Mouse (Mus musculus) 3134 (cell line): Measurements from ENCODE around the gene P4ha3.

Experiments
- DNase-seq: peaks from one replicate; pipeline ENCODE4 v3.0.0-alpha.2; 2011; ENCODE audit warnings: low spot score; ENCODE audit not compliant: insufficient read length; ENCODE audit errors: extremely low read depth

P4ha3 gene

GRCm38 (mm10) chr7:100302316-100302715 lies 17.0 kb downstream of the P4ha3 start:
- DNase-seq, result peak; percentile 64

- no peak for DNase-seq
Observed at GRCm38 (mm10) chr7:100305894-100306293, 20.6 kb downstream of the P4ha3 start.

GRCm38 (mm10) chr7:100307872-100308653 lies 22.7 kb downstream of the P4ha3 start:
- DNase-seq, result no peak

GRCm38 (mm10) chr7:100309216-100309615 lies 23.9 kb downstream of the P4ha3 start:
- peak; percentile 43 for DNase-seq

- no peak for DNase-seq
Observed at GRCm38 (mm10) chr7:100309679-100310078, 24.4 kb downstream of the P4ha3 start.

GRCm38 (mm10) chr7:100310290-100310689 lies 25.0 kb downstream of the P4ha3 start:
- no peak for DNase-seq

- no peak for DNase-seq
Observed at GRCm38 (mm10) chr7:100312716-100313115, 27.4 kb downstream of the P4ha3 start.

GRCm38 (mm10) chr7:100316924-100317323 lies 31.6 kb downstream of the P4ha3 start:
- DNase-seq, result no peak

- no peak for DNase-seq
Observed at GRCm38 (mm10) chr7:100317534-100317933, 32.2 kb downstream of the P4ha3 start.

- no peak for DNase-seq
Observed at GRCm38 (mm10) chr7:100323721-100324120, 38.4 kb downstream of the P4ha3 start.

- no peak for DNase-seq
Observed at GRCm38 (mm10) chr7:100325482-100325881, 40.2 kb downstream of the P4ha3 start.

GRCm38 (mm10) chr7:100327514-100327913 lies 42.2 kb downstream of the P4ha3 start:
- no peak for DNase-seq

- DNase-seq, result no peak
Observed at GRCm38 (mm10) chr7:100328636-100329035, 43.3 kb downstream of the P4ha3 start.

- DNase-seq, result no peak
Observed at GRCm38 (mm10) chr7:100331269-100331668, 45.9 kb downstream of the P4ha3 start.

- no peak for DNase-seq
Observed at GRCm38 (mm10) chr7:100335921-100336320, 50.6 kb downstream of the P4ha3 start.

- no peak for DNase-seq
Observed at GRCm38 (mm10) chr7:100354984-100355383, 69.7 kb downstream of the P4ha3 start.

- no peak for DNase-seq
Observed at GRCm38 (mm10) chr7:100356324-100356723, 71.0 kb downstream of the P4ha3 start.

- no peak for DNase-seq
Observed at GRCm38 (mm10) chr7:100356768-100357167, 71.4 kb downstream of the P4ha3 start.

GRCm38 (mm10) chr7:100357856-100358255 lies 72.5 kb downstream of the P4ha3 start:
- no peak for DNase-seq

- no peak for DNase-seq
Observed at GRCm38 (mm10) chr7:100363162-100363561, 77.8 kb downstream of the P4ha3 start.

GRCm38 (mm10) chr7:100364888-100365287 lies 79.6 kb downstream of the P4ha3 start:
- DNase-seq, result no peak
